Mouse (Mus musculus) MEL (cell line): ENCODE results near the gene Lypd8.

ENCODE experiments used
- BHLHE40 ChIP-seq: IDR thresholded peaks from 2 replicates; pipeline ENCODE4 v1.6.1; 2012; ENCODE audit warnings: low read depth, mild to moderate bottlenecking, inconsistent platforms, low read length, improper control_type of control experiment, borderline replicate concordance
- CTCF ChIP-seq, 3 experiments: IDR thresholded peaks in 2 of 3; conservative IDR thresholded peaks in 1 of 3; 2 replicates each; pipeline ENCODE4 v1.5.1; 2011 to 2012; ENCODE audit warnings: low read length in 3 of 3, low read depth in 2 of 3, mild to moderate bottlenecking in 2 of 3, improper control_type of control experiment in 1 of 3, inconsistent platforms in 1 of 3, mixed read lengths in 1 of 3, moderate library complexity in 1 of 3; ENCODE audit not compliant: control insufficient read depth in 1 of 3, insufficient read depth in 1 of 3, poor library complexity in 1 of 3, severe bottlenecking in 1 of 3
- EP300 ChIP-seq, 2 experiments: IDR thresholded peaks; 2 replicates each; pipeline ENCODE4 v1.6.1; 2011; ENCODE audit warnings: improper control_type of control experiment in 2 of 2, low read length in 2 of 2, low read depth in 1 of 2, mild to moderate bottlenecking in 1 of 2
- ETS1 ChIP-seq: IDR thresholded peaks from 2 replicates; pipeline ENCODE4 v1.6.1; 2012; ENCODE audit warnings: low read depth, mild to moderate bottlenecking, inconsistent platforms, low read length, improper control_type of control experiment, moderate library complexity
- MAFK ChIP-seq: IDR thresholded peaks from 2 replicates; pipeline ENCODE4 v1.6.1; 2011; ENCODE audit warnings: low read depth, mild to moderate bottlenecking, low read length, improper control_type of control experiment, borderline replicate concordance
- MXI1 ChIP-seq: IDR thresholded peaks from 2 replicates; pipeline ENCODE4 v1.6.1; 2011; ENCODE audit warnings: mild to moderate bottlenecking, low read depth, low read length, improper control_type of control experiment
- MYB ChIP-seq: IDR thresholded peaks from 2 replicates; pipeline ENCODE4 v1.6.1; 2011; ENCODE audit warnings: mild to moderate bottlenecking, low read depth, low read length, improper control_type of control experiment
- MYC ChIP-seq: IDR thresholded peaks from 2 replicates; pipeline ENCODE4 v1.6.1; 2011; ENCODE audit warnings: low read depth, mild to moderate bottlenecking, low read length, improper control_type of control experiment, moderate library complexity
- NELFE ChIP-seq: IDR thresholded peaks from 2 replicates; pipeline ENCODE4 v1.6.1; 2011; ENCODE audit warnings: low read depth, low read length, improper control_type of control experiment
- POLR2A ChIP-seq, 2 experiments: IDR thresholded peaks; 2 replicates each; pipeline ENCODE4 v1.6.1; 2011 to 2012; ENCODE audit warnings: low read length in 2 of 2, mild to moderate bottlenecking in 2 of 2, control low read depth in 1 of 2, improper control_type of control experiment in 1 of 2, low read depth in 1 of 2, moderate library complexity in 1 of 2; ENCODE audit not compliant: control insufficient read depth in 1 of 2, insufficient read depth in 1 of 2, poor library complexity in 1 of 2
- SMC3 ChIP-seq: IDR thresholded peaks from 2 replicates; pipeline ENCODE4 v1.6.1; 2011; ENCODE audit warnings: low read depth, low read length, improper control_type of control experiment
- TAL1 ChIP-seq: IDR thresholded peaks from 2 replicates; pipeline ENCODE4 v1.6.1; 2012; ENCODE audit warnings: mild to moderate bottlenecking, inconsistent platforms, low read length, moderate library complexity, mixed read lengths
- ZC3H11A ChIP-seq: IDR thresholded peaks from 2 replicates; pipeline ENCODE4 v1.6.1; 2012; ENCODE audit warnings: low read depth, mild to moderate bottlenecking, inconsistent platforms, low read length, improper control_type of control experiment

DNA sequence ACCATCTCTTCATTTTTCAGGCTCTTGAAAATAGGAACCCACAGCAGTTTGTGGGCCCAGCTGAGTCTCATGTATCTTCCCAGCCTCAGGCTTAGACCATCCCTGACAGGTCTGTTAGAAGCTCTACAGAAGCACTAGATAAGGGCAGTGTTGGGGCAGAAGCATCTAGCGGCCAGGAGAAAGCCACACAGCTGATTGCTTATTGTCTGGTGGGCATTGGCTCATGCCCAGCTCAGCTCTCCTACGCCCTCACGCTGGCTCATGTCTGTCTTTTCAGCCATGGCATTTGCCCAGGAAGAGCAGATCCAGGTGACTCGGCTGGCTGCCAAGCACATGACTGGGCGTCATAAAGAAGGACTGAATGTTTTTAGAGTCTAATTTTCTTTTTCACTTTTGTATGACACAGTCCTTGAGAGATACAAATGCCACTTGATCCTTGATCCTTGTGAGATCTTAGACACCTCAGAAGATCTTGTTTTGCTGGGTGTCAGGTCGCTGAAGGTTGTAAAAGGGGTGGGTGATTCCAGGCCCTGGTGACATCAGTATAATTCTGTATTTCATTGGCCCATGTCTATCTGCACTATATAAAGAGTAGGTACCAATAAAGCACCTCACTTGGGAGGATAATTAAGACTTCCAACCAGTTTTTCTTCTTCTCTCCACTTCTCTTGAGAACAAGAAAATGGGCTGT is 20.9 kb upstream of the Lypd8 start:
- TF ChIP-seq SMC3 (no peak; the same call in 1 of the 2 replicates), CTCF (IDR thresholded peaks at IDR 0.05 in 2 of 3, conservative IDR thresholded peaks at IDR 0.05 in 1 of 3; ENCODE audit: control insufficient read depth in 1 of 3, insufficient read depth in 1 of 3, low read depth in 2 of 3, low read length in 3 of 3, poor library complexity in 1 of 3, severe bottlenecking in 1 of 3) (no peak), MXI1 (no peak), EP300 (IDR thresholded peaks at IDR 0.05; ENCODE audit: low read depth in 1 of 2, low read length in 2 of 2) (no peak; a peak in 1 of 4 replicates), MYB (no peak), BHLHE40 (peak; percentile 71), TAL1 (no peak), NELFE (no peak), MAFK (no peak), ZC3H11A (no peak), POLR2A (IDR thresholded peaks at IDR 0.05; ENCODE audit: control insufficient read depth in 1 of 2, insufficient read depth in 1 of 2, low read depth in 1 of 2, low read length in 2 of 2, poor library complexity in 1 of 2) (no peak), ETS1 (peak; percentile 82), MYC (no peak)
